Comparison of ENCODE assay signal across 9 mouse cellular contexts in the genomic region with DNA sequence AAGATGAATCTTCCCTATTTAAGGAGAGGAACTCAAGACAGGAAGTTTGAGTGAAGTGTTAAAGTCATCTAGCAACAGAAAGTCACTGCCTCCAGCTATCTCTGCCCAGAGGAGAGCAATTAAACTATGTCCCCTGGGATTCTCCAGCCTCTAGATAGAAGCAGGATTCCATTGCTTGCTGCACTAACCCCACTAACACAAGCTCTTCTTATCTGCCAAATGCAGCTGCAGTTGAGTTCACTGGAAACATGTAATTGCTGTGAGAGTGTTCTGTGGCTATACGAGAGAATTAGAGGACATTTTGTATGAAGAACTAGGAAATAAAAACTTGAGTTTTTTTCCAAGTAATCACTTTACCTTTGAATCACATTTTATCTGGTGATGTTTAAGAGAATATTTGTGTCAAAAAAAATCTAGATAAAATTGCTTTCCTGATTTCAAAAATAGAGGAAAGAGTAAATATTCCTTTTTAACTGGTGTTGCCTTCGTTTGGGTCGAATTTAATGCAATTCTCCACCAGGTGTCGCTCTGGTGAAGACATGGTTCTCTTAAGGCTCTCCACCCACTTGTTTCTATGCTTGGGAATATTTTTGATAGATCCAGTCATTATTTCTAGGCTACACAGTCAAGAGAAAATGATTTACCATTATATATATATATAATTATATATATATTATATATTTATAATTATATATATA.
A peak's percentile ranks its signal among the peaks of the same experiment; 100 is the strongest.
DNase-seq lines count a peak whose midpoint lies in the region; ATAC-seq and TF ChIP-seq lines count a peak whose summit lies in the region.
"Had no signal": no experiment of that assay in that cellular context is flagged by ENCODE, and none has a peak within 500 bp of the region (broad histone marks: within the 10 kb centered on the region; RNA-seq: fewer than 3 reads in every experiment).

No protein-coding gene starts in this region.

- 9% methylated on average over 4 of the region's 4 CpGs for WGBS in liver, embryonic 14.5 days (ENCODE audit: insufficient replicate concordance)
- WGBS in forebrain, embryonic 15.5 days, result 59% methylated on average over 4 of the region's 4 CpGs

- peaks cover 69% of the 10 kb centered on the region for H3K4me1 ChIP-seq in megakaryocyte, embryonic 14.5 days
- H3K4me1 ChIP-seq in liver, embryonic 14.5 days (replicated peaks; ENCODE audit: control insufficient read depth in 2 of 2, insufficient read depth in 2 of 2, low read length in 1 of 2), result peaks cover 55 to 62% of the 10 kb centered on the region in 2 experiments
- H3K4me1 ChIP-seq in forebrain, embryonic 15.5 days, result no peaks in the 10 kb centered on the region
- H3K4me1 ChIP-seq: embryonic facial prominence, embryonic 12.5 days; limb, embryonic 15.5 days had no signal

- no peak for ATAC-seq in megakaryocyte, adult 5-6 weeks (ENCODE audit: poor library complexity, severe bottlenecking)
- ATAC-seq in liver, embryonic 14.5 days (ENCODE audit: insufficient read depth), result peak; percentile 69
- ATAC-seq in forebrain, embryonic 15.5 days (replicated peaks), result no peak

- H3K9me3 ChIP-seq in megakaryocyte, embryonic 14.5 days, result peaks cover 2% of the 10 kb centered on the region
- H3K9me3 ChIP-seq in liver, embryonic 14.5 days (ENCODE audit: control insufficient read depth, low read length), result no peaks in the 10 kb centered on the region
- no peaks in the 10 kb centered on the region for H3K9me3 ChIP-seq in forebrain, embryonic 15.5 days
- H3K9me3 ChIP-seq: embryonic facial prominence, embryonic 12.5 days; limb, embryonic 15.5 days had no signal

- peak overlapping the region; percentile 42 for H3K4me3 ChIP-seq in megakaryocyte, embryonic 14.5 days (replicated peaks)
- H3K4me3 ChIP-seq in liver, embryonic 14.5 days (ENCODE audit: insufficient read depth in 1 of 2, low read depth in 2 of 2, low read length in 2 of 2), result no peak overlapping the region
- H3K4me3 ChIP-seq in forebrain, embryonic 15.5 days, result no peak overlapping the region
- H3K4me3 ChIP-seq: embryonic facial prominence, embryonic 12.5 days; limb, embryonic 15.5 days had no signal

- H3K9ac ChIP-seq in liver, embryonic 14.5 days (replicated peaks), result no peak overlapping the region; the same call in 1 of the 2 replicates
- H3K9ac ChIP-seq in forebrain, embryonic 15.5 days (replicated peaks), result no peak overlapping the region
- H3K9ac ChIP-seq: embryonic facial prominence, embryonic 12.5 days; limb, embryonic 15.5 days had no signal

- TF ChIP-seq CTCF in liver, embryonic 14.5 days (IDR thresholded peaks at IDR 0.05; ENCODE audit: low read depth), result peak; percentile 57

- peak; percentile 68 for TF ChIP-seq EP300 in liver, embryonic 14.5 days (IDR thresholded peaks at IDR 0.05; ENCODE audit: low read depth)

- peak overlapping the region; percentile 65 for H3K27ac ChIP-seq in liver, embryonic 14.5 days
- H3K27ac ChIP-seq in forebrain, embryonic 15.5 days (replicated peaks), result no peak overlapping the region
- H3K27ac ChIP-seq: embryonic facial prominence, embryonic 12.5 days; limb, embryonic 15.5 days had no signal

- peak overlapping the region; percentile 8 for H3K4me2 ChIP-seq in liver, embryonic 14.5 days (ENCODE audit: low read depth)
- H3K4me2 ChIP-seq in forebrain, embryonic 15.5 days (replicated peaks), result no peak overlapping the region
- H3K4me2 ChIP-seq: embryonic facial prominence, embryonic 12.5 days; limb, embryonic 15.5 days had no signal

- DNase-seq in adrenal gland, postnatal 10 days, result peak; percentile 69
- peak; percentile 43 to 54 for DNase-seq in heart, adult 18-20 months
- DNase-seq in liver, embryonic 14.5 days (ENCODE audit: low read depth in 3 of 3, low spot score in 3 of 3), result peak; percentile 47 to 65 (median 58)
- DNase-seq in cerebellum, adult 8-10 months, result no peak

- no peaks in the 10 kb centered on the region for H3K36me3 ChIP-seq in megakaryocyte, embryonic 14.5 days (replicated peaks; ENCODE audit: low read length)
- no peaks in the 10 kb centered on the region for H3K36me3 ChIP-seq in liver, embryonic 14.5 days (replicated peaks; ENCODE audit: control insufficient read depth, insufficient read depth, low read depth)
- no peaks in the 10 kb centered on the region for H3K36me3 ChIP-seq in forebrain, embryonic 15.5 days
- H3K36me3 ChIP-seq: embryonic facial prominence, embryonic 12.5 days; limb, embryonic 15.5 days had no signal

- no peaks in the 10 kb centered on the region for H3K27me3 ChIP-seq in megakaryocyte, embryonic 14.5 days (replicated peaks)
- no peaks in the 10 kb centered on the region for H3K27me3 ChIP-seq in liver, embryonic 14.5 days (ENCODE audit: control insufficient read depth, insufficient read depth, low read length)
- H3K27me3 ChIP-seq in forebrain, embryonic 15.5 days, result no peaks in the 10 kb centered on the region
- H3K27me3 ChIP-seq: embryonic facial prominence, embryonic 12.5 days; limb, embryonic 15.5 days had no signal
